Mouse (Mus musculus): ENCODE data around the gene Stub1.

DNA sequence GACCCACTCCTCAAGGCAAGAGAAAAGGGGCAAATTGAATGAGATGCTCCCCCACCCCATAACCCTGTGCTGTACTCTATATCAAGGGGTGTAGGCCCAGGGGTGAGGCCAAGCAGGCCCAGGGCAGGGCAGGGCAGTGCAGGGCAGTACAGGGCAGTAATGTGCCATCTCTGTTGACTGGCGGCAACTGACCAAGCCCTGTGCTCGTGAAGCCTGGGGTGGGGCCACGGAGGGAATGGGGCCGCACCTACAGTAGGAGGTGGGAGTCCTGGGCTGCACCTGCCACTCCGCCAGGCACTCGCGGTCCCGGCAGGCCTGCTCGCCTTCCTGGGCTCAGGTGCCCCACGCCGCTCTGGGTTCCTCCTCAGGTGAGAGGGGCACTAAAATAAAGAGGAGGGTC is 32.1 kb upstream of the Stub1 start:
- TF ChIP-seq POLR2A (IDR thresholded peaks at IDR 0.05; ENCODE audit: low read depth, low read length) = no peak
- no peak for TF ChIP-seq CTCF (conservative IDR thresholded peaks at IDR 0.05; ENCODE audit: insufficient read depth, insufficient read length, low read depth, low read length)

Measured in kidney, adult 2 months (tissue).